Mouse (Mus musculus) midbrain, embryonic 12.5 days (tissue): ENCODE results near the gene Pgpep1. TPM values are rescaled to one million over a fixed set of nuclear protein-coding genes. Genes with fewer than 3 reads are reported as not detected.

Experiments
- ATAC-seq: fragments of 200-750 bp; cut with Nextera tagmentation; 2 replicates; pipeline ENCODE4 v1.8.0; 2017; ENCODE audit warnings: low read depth, moderate TSS enrichment, moderate library complexity; ENCODE audit not compliant: low FRiP score
- H3K27ac ChIP-seq: fragments of 300-500 bp; sonication (generic); replicated peaks from 2 replicates; pipeline ENCODE4 v1.5.1; 2016; ENCODE audit warnings: mild to moderate bottlenecking
- H3K27me3 ChIP-seq: fragments of 300-500 bp; sonication (generic); 2 replicates; pipeline ENCODE4 v1.6.1; 2016; ENCODE audit warnings: mild to moderate bottlenecking
- H3K36me3 ChIP-seq: fragments of 300-500 bp; sonication (generic); 2 replicates; pipeline ENCODE4 v1.6.1; 2016
- H3K4me1 ChIP-seq: fragments of 300-500 bp; sonication (generic); 2 replicates; pipeline ENCODE4 v1.6.1; 2016
- H3K4me2 ChIP-seq: fragments of 300-500 bp; sonication (generic); replicated peaks from 2 replicates; pipeline ENCODE4 v1.6.1; 2016; ENCODE audit warnings: mild to moderate bottlenecking, moderate library complexity
- H3K4me3 ChIP-seq: fragments of 300-500 bp; sonication (generic); 2 replicates; pipeline ENCODE4 v1.5.1; 2016; ENCODE audit warnings: mild to moderate bottlenecking
- H3K9ac ChIP-seq: fragments of 300-500 bp; sonication (generic); replicated peaks from 2 replicates; pipeline ENCODE4 v1.6.1; 2016; ENCODE audit warnings: mild to moderate bottlenecking, moderate library complexity
- H3K9me3 ChIP-seq: fragments of 300-500 bp; sonication (generic); 2 replicates; pipeline ENCODE4 v1.6.1; 2016; ENCODE audit warnings: mild to moderate bottlenecking
- WGBS: fragments of 180-500 bp; shearing (Covaris S2); methylation state at CpG from one replicate; pipeline ENCODE4 v1.1.7; 2016; 5-methylcytosine and 5-hydroxymethylcytosine counted together
- polyA plus RNA-seq: library from polyadenylated mRNA; unstranded; fragments of >200 nt; fragmentation: Nextera tagmentation; extraction: Ambion mirVana; gene quantifications from 2 replicates; pipeline ENCODE4 v1.2.1, GENCODE M21; 2016

Pgpep1 gene
- polyA plus RNA-seq, 1 experiment from 2014 or later, result 93.7 TPM

- H3K27me3 ChIP-seq, result peaks cover 7% of the 10 kb centered on the region; the same call in 1 of the 2 replicates
- under 1% methylated on average over 58 of the region's 69 CpGs for WGBS
- H3K27ac ChIP-seq, result peak within 1 kb of the TSS; percentile 99
- peak within 1 kb of the TSS; percentile 71 for H3K4me2 ChIP-seq
- 0 out of 2 replicates have a peak, but pooled peaks cover 5% of the 10 kb centered on the region for H3K36me3 ChIP-seq
- peaks cover 56% of the 10 kb centered on the region for H3K4me1 ChIP-seq
- H3K4me3 ChIP-seq, result peak within 1 kb of the TSS; percentile 97
- peak within 1 kb of the TSS; percentile 100 for H3K9ac ChIP-seq
- ATAC-seq, result peak; percentile 83
- H3K9me3 ChIP-seq, result no peaks in the 10 kb centered on the region
Measured at GRCm38 (mm10) chr8:70698310-70699109, 38.3 kb upstream of the Pgpep1 start, which contains the start of gene Jund. TSS of gene Jund (plus strand) at chr8:70698949.

GRCm38 (mm10) chr8:70697366-70698250 is 37.4 kb upstream of the Pgpep1 start:
- H3K4me3 ChIP-seq, result peak overlapping the region; percentile 97
- H3K36me3 ChIP-seq, result 0 out of 2 replicates have a peak, but pooled peaks cover under 1% of the 10 kb centered on the region
- peaks cover 51% of the 10 kb centered on the region for H3K4me1 ChIP-seq
- H3K9ac ChIP-seq, result peak overlapping the region; percentile 53; the same call in 1 of the 2 replicates
- 75% methylated on average over 12 of the region's 12 CpGs for WGBS
- peaks cover 7% of the 10 kb centered on the region; the same call in 1 of the 2 replicates for H3K27me3 ChIP-seq
- no peaks in the 10 kb centered on the region for H3K9me3 ChIP-seq
- ATAC-seq, result no peak
- H3K4me2 ChIP-seq, result peak overlapping the region; percentile 52
- H3K27ac ChIP-seq, result peak overlapping the region; percentile 99

GRCm38 (mm10) chr8:70696946-70697345 is 36.8 kb upstream of the Pgpep1 start:
- WGBS, result 47% methylated on average over 4 of the region's 4 CpGs
- ATAC-seq, result no peak
- Histone ChIP-seq H3K4me3 (peak overlapping the region; percentile 26), H3K4me1 (peaks cover 49% of the 10 kb centered on the region), H3K9me3 (no peaks in the 10 kb centered on the region), H3K9ac (peak overlapping the region; percentile 49; the same call in 1 of the 2 replicates), H3K4me2 (peak overlapping the region; percentile 51), H3K27me3 (peaks cover 7% of the 10 kb centered on the region; the same call in 1 of the 2 replicates), H3K36me3 (no peaks in the 10 kb centered on the region), H3K27ac (peak overlapping the region; percentile 99)

GRCm38 (mm10) chr8:70696019-70696885 is 36.1 kb upstream of the Pgpep1 start:
- H3K27me3 ChIP-seq, result peaks cover 7% of the 10 kb centered on the region; the same call in 1 of the 2 replicates
- peak overlapping the region; percentile 49; the same call in 1 of the 2 replicates for H3K9ac ChIP-seq
- H3K4me3 ChIP-seq, result peak overlapping the region; percentile 26
- no peaks in the 10 kb centered on the region for H3K9me3 ChIP-seq
- H3K4me2 ChIP-seq, result peak overlapping the region; percentile 51
- H3K4me1 ChIP-seq, result peaks cover 49% of the 10 kb centered on the region
- WGBS, result 8% methylated on average over 31 of the region's 31 CpGs
- H3K36me3 ChIP-seq, result no peaks in the 10 kb centered on the region
- H3K27ac ChIP-seq, result peak overlapping the region; percentile 99
- ATAC-seq, result no peak

DNA sequence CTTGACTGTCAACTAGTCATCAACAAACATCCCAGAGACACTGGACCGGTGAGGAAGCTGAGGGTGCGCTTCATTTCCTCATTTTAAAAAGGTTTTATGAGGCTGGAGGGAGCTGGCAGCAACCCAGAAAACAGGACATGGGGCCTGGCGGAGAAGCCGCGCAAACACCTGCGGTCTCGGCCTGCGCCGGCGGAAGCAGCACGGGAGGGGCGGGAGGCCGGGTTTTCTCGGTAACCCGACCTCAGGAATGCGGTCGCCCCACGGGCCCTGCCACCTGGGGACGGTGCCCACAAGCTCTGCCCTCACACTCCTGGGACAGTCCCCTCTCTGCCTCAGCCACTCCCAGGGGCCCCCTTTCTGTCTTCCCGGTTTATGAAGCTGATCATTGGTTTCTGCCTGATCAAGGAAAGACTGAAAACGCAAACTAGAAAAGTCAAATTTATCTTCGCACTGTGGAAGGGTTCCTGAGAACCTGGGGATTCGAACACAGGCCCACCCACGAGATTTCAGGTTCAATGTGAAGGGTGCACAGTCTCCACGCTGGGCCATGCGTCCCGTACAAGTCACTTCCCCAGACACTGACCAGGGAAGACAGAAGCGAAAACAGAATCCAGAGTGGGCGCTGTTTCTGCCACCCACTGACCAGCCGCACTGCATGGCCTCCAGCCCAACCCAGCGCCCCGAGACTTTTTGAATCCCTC is 35.3 kb upstream of the Pgpep1 start:
- Histone ChIP-seq H3K27ac (peak overlapping the region; percentile 99; the same call in 1 of the 2 replicates), H3K4me2 (no peak overlapping the region), H3K36me3 (no peaks in the 10 kb centered on the region), H3K4me3 (no peak overlapping the region), H3K27me3 (peaks cover 7% of the 10 kb centered on the region; the same call in 1 of the 2 replicates), H3K9me3 (no peaks in the 10 kb centered on the region), H3K4me1 (peaks cover 45% of the 10 kb centered on the region), H3K9ac (0 out of 2 replicates have a peak overlapping the region, but pooled peaks have one; percentile 20)
- no peak for ATAC-seq
- WGBS, result 39% methylated on average over 32 of the region's 32 CpGs

- H3K27me3 ChIP-seq, result peaks cover 7% of the 10 kb centered on the region; the same call in 1 of the 2 replicates
- no peaks in the 10 kb centered on the region for H3K9me3 ChIP-seq
- H3K4me2 ChIP-seq, result no peak overlapping the region
- peaks cover 50% of the 10 kb centered on the region for H3K4me1 ChIP-seq
- no peaks in the 10 kb centered on the region for H3K36me3 ChIP-seq
- H3K27ac ChIP-seq, result no peak overlapping the region
- no peak overlapping the region for H3K9ac ChIP-seq
- H3K4me3 ChIP-seq, result no peak overlapping the region
- ATAC-seq, result no peak
- 80% methylated on average over 5 of the region's 5 CpGs for WGBS
Measured at GRCm38 (mm10) chr8:70693636-70694035, 33.4 kb upstream of the Pgpep1 start.

DNA sequence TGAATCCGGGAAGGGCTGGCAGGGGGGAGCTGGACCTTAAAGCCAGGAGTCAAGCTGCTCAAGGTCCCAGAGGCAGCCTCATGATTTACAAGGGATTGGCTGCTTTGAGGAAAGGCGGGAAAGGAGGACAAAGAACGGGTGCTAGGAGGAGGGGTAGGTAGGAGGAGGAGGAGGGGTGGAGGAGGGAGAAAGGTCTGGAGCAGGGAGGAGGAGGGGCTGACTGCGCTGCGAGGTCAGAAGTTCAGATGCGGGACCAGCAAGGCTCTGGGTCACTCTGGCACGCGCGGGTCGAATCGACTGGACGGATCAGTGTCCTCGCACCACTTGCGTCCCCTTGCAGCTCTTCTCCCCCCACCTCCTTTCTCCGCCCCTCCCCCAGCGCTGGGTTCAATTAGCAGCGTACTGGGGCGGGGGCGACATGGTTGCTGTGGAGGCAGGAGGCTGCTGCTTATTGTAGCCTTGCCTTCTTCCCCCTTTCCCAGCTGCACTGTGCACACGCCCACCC is 31.6 kb upstream of the Pgpep1 start:
- H3K4me3 ChIP-seq, result peak overlapping the region; percentile 30
- H3K4me2 ChIP-seq, result peak overlapping the region; percentile 50
- peaks cover 35% of the 10 kb centered on the region for H3K4me1 ChIP-seq
- no peaks in the 10 kb centered on the region for H3K9me3 ChIP-seq
- peak overlapping the region; percentile 77 for H3K27ac ChIP-seq
- no peaks in the 10 kb centered on the region for H3K36me3 ChIP-seq
- peak overlapping the region; percentile 54 for H3K9ac ChIP-seq
- peak; percentile 61 for ATAC-seq
- H3K27me3 ChIP-seq, result peaks cover 7% of the 10 kb centered on the region; the same call in 1 of the 2 replicates
- 1% methylated on average over 20 of the region's 20 CpGs for WGBS

- Histone ChIP-seq H3K36me3 (no peaks in the 10 kb centered on the region), H3K27ac (peak overlapping the region; percentile 77), H3K4me3 (peak overlapping the region; percentile 30), H3K4me2 (peak overlapping the region; percentile 50), H3K9ac (peak overlapping the region; percentile 54), H3K9me3 (no peaks in the 10 kb centered on the region), H3K27me3 (peaks cover 7% of the 10 kb centered on the region; the same call in 1 of the 2 replicates), H3K4me1 (peaks cover 29% of the 10 kb centered on the region)
- WGBS, result 58% methylated on average over 4 of the region's 4 CpGs
- peak; percentile 32 for ATAC-seq
Measured at GRCm38 (mm10) chr8:70691230-70691629, 31.0 kb upstream of the Pgpep1 start.

- H3K4me2 ChIP-seq, result no peak overlapping the region
- peaks cover 1% of the 10 kb centered on the region; the same call in 1 of the 2 replicates for H3K27me3 ChIP-seq
- H3K4me3 ChIP-seq, result no peak overlapping the region
- WGBS, result 83% methylated on average over 5 of the region's 5 CpGs
- peaks cover 17% of the 10 kb centered on the region for H3K4me1 ChIP-seq
- no peak for ATAC-seq
- no peaks in the 10 kb centered on the region for H3K36me3 ChIP-seq
- H3K9ac ChIP-seq, result no peak overlapping the region
- H3K9me3 ChIP-seq, result no peaks in the 10 kb centered on the region
- no peak overlapping the region for H3K27ac ChIP-seq
Measured at GRCm38 (mm10) chr8:70689892-70690390, 29.8 kb upstream of the Pgpep1 start.

DNA sequence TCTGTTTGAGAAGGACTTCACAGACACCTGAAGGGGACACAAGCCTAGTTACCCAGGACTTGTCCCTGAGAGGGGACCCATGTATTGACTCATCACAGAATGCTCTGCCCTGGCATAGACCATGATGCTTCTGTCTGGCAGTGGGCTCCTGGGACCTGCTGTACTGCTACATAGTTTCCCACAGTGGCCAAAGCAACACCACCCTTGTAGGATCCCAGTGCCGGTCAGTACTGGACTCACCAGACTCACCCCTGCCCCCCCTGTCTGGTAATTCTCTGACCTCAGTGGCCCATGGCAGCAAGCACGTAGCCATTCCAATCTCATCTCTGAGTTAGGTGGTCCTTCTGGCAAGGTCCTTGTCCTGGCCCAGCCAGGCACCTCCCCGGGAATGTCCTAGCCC is 27.9 kb upstream of the Pgpep1 start:
- no peaks in the 10 kb centered on the region for H3K9me3 ChIP-seq
- no peaks in the 10 kb centered on the region for H3K36me3 ChIP-seq
- no peak overlapping the region for H3K9ac ChIP-seq
- ATAC-seq, result no peak
- no peak overlapping the region for H3K4me2 ChIP-seq
- no peak overlapping the region for H3K27ac ChIP-seq
- no peak overlapping the region for H3K4me3 ChIP-seq
- WGBS, result 90% methylated on average over 3 of the region's 3 CpGs
- H3K4me1 ChIP-seq, result peaks cover 23% of the 10 kb centered on the region
- no peaks in the 10 kb centered on the region for H3K27me3 ChIP-seq
